Mouse (Mus musculus): ENCODE results near the gene Sv2a. TPM values are rescaled to one million over a fixed set of nuclear protein-coding genes. Genes with fewer than 3 reads are reported as not detected.
"Not testable (repeated sequence)": the region's sequence is repeated elsewhere in the genome, so short reads cannot be mapped to it uniquely, and the experiment has no call there.

Gene Sv2a
- polyA plus RNA-seq, 1 experiment from 2014 or later = 4.1 TPM

DNA sequence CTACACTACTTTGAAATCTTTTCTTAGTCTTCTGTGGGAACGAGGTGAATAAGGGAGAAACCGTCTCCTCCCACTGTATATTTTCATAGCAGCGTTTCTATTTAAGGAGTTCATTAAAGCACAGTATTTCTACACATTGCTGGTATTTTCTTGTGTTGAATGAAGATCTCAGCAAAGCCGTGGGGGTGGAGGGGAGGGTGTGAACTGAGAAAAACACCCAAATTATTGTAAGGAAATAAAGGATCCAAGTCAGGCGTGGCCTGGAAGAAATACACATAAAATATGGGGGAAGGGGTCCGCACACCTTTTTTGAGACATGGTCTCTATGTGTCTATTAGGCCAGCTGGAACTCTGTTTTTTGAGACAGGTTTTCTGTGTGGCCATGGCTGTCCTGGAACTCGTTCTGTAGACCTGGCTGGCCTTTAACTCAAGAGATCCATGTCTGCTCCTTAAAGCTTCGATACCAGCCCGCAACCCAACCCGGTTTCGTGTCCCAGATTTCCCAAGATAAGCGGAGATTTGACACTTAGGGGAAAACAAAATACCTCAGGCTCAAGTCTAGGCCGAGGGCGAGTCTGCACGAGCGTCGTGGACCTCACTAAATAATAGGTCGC lies 9.3 kb upstream of the Sv2a start:
- Histone ChIP-seq H3K4me3 (replicated peaks; ENCODE audit: low read length) (peak overlapping the region; percentile 89), H3K27ac (ENCODE audit: low read length) (peak overlapping the region; percentile 99), H3K27me3 (ENCODE audit: control insufficient read depth, insufficient read depth, low read length) (no peaks in the 10 kb centered on the region), H3K36me3 (ENCODE audit: control insufficient read depth, insufficient read depth, low read length) (peaks cover 17% of the 10 kb centered on the region; the same call in 1 of the 2 replicates), H3K9ac (ENCODE audit: low read length) (peak overlapping the region; percentile 79), H3K4me1 (ENCODE audit: control insufficient read depth, insufficient read depth, low read length) (peaks cover 15% of the 10 kb centered on the region), H3K9me3 (replicated peaks; ENCODE audit: control insufficient read depth, low read length) (no peaks in the 10 kb centered on the region), H3K4me2 (ENCODE audit: low read depth, low read length) (peak overlapping the region; percentile 71)
- peak; percentile 8; the same call in 1 of the 2 replicates for ATAC-seq (ENCODE audit: insufficient read depth, low FRiP score)
- WGBS = 15% methylated on average over 18 of the region's 18 CpGs

DNA sequence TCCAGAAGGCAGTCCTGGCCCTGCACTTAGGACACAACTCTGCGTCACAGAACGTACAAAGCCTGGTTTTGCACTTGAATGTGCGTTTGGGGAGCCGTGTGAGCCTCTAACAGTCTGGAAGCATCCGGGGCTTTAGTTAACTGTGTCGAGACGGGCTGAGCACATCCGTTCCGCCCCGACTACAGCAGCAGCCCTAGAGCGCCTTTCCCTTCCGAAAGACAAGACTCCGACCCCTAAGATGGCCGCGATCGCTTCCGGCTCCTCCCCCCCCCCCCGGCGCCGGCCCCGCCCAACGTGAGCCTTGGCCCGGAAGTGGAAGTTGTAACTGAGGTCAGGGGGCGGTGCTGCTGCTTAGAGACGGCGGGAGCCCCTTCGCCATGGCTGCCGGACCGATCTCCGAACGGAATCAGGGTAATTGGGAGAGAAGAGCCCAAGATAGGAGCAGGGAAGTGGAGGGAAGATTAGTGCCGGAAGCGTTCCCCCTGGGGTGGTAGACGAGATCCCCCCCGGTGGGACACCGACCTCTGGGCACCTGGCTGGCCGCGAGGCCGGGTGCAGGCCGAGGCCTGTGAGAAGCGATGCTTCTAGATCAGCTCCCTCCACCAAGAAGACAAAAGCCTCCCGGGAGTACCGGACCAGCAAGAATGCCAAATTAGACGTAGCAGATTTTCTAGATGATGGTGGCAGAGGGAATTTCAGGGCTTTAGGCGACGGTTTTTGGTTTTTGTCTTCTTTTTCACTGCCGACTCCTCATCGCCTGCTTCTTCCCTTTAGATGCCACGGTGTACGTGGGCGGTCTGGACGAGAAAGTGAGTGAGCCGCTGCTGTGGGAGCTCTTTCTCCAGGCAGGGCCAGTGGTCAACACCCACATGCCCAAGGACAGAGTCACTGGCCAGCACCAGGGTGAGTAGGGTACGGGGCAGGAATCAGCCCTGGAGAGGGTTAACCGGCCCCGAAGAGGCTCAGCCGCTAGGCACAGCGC lies 8.5 kb upstream of the Sv2a start, which contains the start of gene Sf3b4:
TSS of gene Sf3b4 (plus strand) at position 136 of the 982 bp plus-strand sequence.
- ATAC-seq (ENCODE audit: insufficient read depth, low FRiP score) = peak; percentile 95
- H3K4me2 ChIP-seq (ENCODE audit: low read depth, low read length) = peak within 1 kb of the TSS; percentile 82
- no peaks in the 10 kb centered on the region for H3K9me3 ChIP-seq (replicated peaks; ENCODE audit: control insufficient read depth, low read length)
- no peaks in the 10 kb centered on the region for H3K27me3 ChIP-seq (ENCODE audit: control insufficient read depth, insufficient read depth, low read length)
- peaks cover 15% of the 10 kb centered on the region for H3K4me1 ChIP-seq (ENCODE audit: control insufficient read depth, insufficient read depth, low read length)
- peak within 1 kb of the TSS; percentile 99 for H3K27ac ChIP-seq (ENCODE audit: low read length)
- H3K36me3 ChIP-seq (ENCODE audit: control insufficient read depth, insufficient read depth, low read length) = peaks cover 17% of the 10 kb centered on the region; the same call in 1 of the 2 replicates
- 0% methylated on average over 56 of the region's 58 CpGs for WGBS
- H3K4me3 ChIP-seq (replicated peaks; ENCODE audit: low read length) = peak within 1 kb of the TSS; percentile 89
- H3K9ac ChIP-seq (ENCODE audit: low read length) = peak within 1 kb of the TSS; percentile 79

DNA sequence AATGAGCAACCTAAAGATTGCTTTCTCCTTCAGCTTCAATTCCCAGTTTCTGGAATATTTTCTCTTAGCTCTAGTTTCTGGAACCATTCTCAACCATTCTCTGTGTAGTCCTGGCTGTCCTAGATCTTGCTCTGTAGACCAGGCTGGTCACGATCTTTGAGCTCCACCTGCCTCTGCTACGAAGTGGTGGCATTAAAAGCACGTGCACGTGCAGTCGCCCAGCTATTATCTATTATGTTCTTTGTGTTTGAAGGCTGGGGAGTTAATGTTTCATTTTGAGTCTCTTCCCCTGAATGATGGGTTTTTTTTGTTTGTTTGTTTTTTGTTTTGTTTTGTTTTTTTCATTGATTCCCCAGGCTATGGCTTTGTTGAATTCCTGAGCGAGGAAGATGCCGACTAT lies 7.8 kb upstream of the Sv2a start:
- no peak overlapping the region for H3K27ac ChIP-seq (ENCODE audit: low read length)
- no peak for ATAC-seq (ENCODE audit: insufficient read depth, low FRiP score)
- peaks cover 15% of the 10 kb centered on the region for H3K4me1 ChIP-seq (ENCODE audit: control insufficient read depth, insufficient read depth, low read length)
- no peaks in the 10 kb centered on the region for H3K27me3 ChIP-seq (ENCODE audit: control insufficient read depth, insufficient read depth, low read length)
- peaks cover 22% of the 10 kb centered on the region for H3K36me3 ChIP-seq (ENCODE audit: control insufficient read depth, insufficient read depth, low read length)
- H3K9ac ChIP-seq (ENCODE audit: low read length) = peak overlapping the region; percentile 79
- H3K9me3 ChIP-seq (replicated peaks; ENCODE audit: control insufficient read depth, low read length) = no peaks in the 10 kb centered on the region
- peak overlapping the region; percentile 82 for H3K4me2 ChIP-seq (ENCODE audit: low read depth, low read length)
- 33% methylated on average over 7 of the region's 7 CpGs for WGBS
- peak overlapping the region; percentile 89 for H3K4me3 ChIP-seq (replicated peaks; ENCODE audit: low read length)

DNA sequence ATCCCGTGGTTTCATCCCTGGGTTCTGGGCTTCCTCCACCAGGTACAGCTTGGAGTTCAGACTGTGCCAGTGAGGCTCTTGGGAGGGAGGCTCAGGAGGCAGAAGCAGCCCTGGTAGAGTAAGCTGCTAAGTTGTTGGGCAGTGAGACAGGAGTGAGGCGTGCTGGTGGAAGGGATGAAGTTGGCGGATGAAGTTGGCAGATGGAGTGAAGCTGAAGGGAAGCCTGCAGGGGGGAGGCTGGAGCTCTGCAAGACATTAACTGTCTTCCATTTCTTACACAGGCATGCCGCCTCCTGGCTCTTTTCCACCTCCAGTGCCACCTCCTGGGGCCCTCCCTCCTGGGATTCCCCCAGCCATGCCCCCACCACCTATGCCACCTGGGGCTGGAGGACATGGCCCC lies 6.9 kb upstream of the Sv2a start:
- H3K4me3 ChIP-seq (replicated peaks; ENCODE audit: low read length); H3K9ac ChIP-seq (ENCODE audit: low read length); H3K27ac ChIP-seq (ENCODE audit: low read length); H3K27me3 ChIP-seq (ENCODE audit: control insufficient read depth, insufficient read depth, low read length); H3K4me2 ChIP-seq (ENCODE audit: low read depth, low read length); ATAC-seq (ENCODE audit: insufficient read depth, low FRiP score); H3K9me3 ChIP-seq (replicated peaks; ENCODE audit: control insufficient read depth, low read length): not testable (repeated sequence)
- Histone ChIP-seq H3K4me1 (ENCODE audit: control insufficient read depth, insufficient read depth, low read length) (peaks cover 15% of the 10 kb centered on the region), H3K36me3 (ENCODE audit: control insufficient read depth, insufficient read depth, low read length) (peaks cover 24% of the 10 kb centered on the region)
- 82% methylated on average over 4 of the region's 4 CpGs for WGBS

DNA sequence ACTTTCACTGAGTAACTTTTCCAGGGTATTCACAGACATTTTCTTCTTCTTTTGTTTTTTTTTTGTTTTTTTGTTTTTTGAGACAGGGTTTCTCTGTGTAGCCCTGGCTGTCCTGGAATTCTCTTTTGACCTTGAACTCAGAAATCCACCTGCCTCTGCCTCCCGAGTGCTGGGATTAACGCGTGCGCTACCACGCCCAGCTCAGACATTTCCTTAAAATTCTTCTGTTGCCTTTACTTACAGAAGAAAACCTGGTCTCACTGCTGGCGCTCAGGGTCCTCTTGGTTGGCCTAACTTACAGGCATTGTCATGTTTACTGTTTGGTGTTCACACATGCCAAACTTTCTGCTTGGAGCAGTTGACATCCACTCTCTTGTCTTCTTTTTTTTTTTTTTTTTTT lies 5.7 kb upstream of the Sv2a start:
- 92% methylated on average over 6 of the region's 6 CpGs for WGBS
- Histone ChIP-seq H3K4me3 (replicated peaks; ENCODE audit: low read length) (no peak overlapping the region), H3K4me1 (ENCODE audit: control insufficient read depth, insufficient read depth, low read length) (peaks cover 15% of the 10 kb centered on the region), H3K9me3 (replicated peaks; ENCODE audit: control insufficient read depth, low read length) (no peaks in the 10 kb centered on the region), H3K4me2 (ENCODE audit: low read depth, low read length) (no peak overlapping the region), H3K9ac (ENCODE audit: low read length) (no peak overlapping the region), H3K27me3 (ENCODE audit: control insufficient read depth, insufficient read depth, low read length) (no peaks in the 10 kb centered on the region), H3K27ac (ENCODE audit: low read length) (no peak overlapping the region), H3K36me3 (ENCODE audit: control insufficient read depth, insufficient read depth, low read length) (peaks cover 24% of the 10 kb centered on the region)
- ATAC-seq (ENCODE audit: insufficient read depth, low FRiP score) = no peak

DNA sequence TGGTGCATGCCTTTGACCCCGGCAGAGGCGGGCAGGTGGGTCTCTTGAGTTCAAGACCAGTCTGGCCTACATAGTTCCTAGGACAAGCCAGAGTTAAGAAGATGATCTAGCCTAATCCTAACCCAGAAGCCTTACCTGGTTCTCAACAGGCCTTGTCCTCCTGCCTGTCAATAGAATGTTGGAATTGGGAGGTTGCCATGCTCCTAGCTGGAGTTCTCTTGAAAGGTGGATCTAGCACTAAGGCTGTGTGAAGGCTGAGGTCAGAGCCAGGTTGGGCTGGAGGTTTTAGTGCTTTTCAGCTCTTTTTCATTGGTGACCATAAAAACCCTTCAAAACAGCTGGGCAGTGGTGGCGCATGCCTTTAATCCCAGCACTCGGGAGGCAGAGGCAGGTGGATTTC lies 2.5 kb upstream of the Sv2a start:
- Histone ChIP-seq H3K4me3 (replicated peaks; ENCODE audit: low read length) (no peak overlapping the region), H3K27me3 (ENCODE audit: control insufficient read depth, insufficient read depth, low read length) (no peaks in the 10 kb centered on the region), H3K4me1 (ENCODE audit: control insufficient read depth, insufficient read depth, low read length) (peaks cover 24% of the 10 kb centered on the region), H3K9me3 (replicated peaks; ENCODE audit: control insufficient read depth, low read length) (no peaks in the 10 kb centered on the region), H3K9ac (ENCODE audit: low read length) (no peak overlapping the region), H3K4me2 (ENCODE audit: low read depth, low read length) (no peak overlapping the region), H3K36me3 (ENCODE audit: control insufficient read depth, insufficient read depth, low read length) (peaks cover 24% of the 10 kb centered on the region), H3K27ac (ENCODE audit: low read length) (no peak overlapping the region)
- no peak for ATAC-seq (ENCODE audit: insufficient read depth, low FRiP score)
- 88% methylated on average over 4 of the region's 4 CpGs for WGBS

DNA sequence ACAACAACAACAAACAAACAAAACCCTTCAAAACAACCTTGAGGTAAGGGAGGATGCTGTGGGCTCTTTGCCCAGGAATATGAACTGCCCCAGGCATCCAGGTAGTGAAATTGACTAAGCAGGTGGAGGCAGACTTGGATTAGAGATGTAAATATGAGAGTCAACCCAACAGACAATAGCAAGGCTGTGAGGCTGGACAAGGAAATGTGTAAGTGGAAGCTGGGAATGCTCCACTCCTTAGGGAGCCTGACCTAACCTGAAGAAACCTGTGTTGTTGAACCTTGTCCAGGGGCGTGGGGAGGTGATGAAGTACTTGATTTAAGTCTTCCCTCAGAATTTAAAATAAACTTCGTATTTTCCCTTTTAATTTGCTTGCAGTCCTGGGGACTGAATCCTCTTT lies 2.0 kb upstream of the Sv2a start:
- no peak for ATAC-seq (ENCODE audit: insufficient read depth, low FRiP score)
- H3K9ac ChIP-seq (ENCODE audit: low read length) = no peak overlapping the region
- H3K27ac ChIP-seq (ENCODE audit: low read length) = no peak overlapping the region
- H3K4me1 ChIP-seq (ENCODE audit: control insufficient read depth, insufficient read depth, low read length) = peaks cover 24% of the 10 kb centered on the region
- H3K9me3 ChIP-seq (replicated peaks; ENCODE audit: control insufficient read depth, low read length) = no peaks in the 10 kb centered on the region
- no peak overlapping the region for H3K4me2 ChIP-seq (ENCODE audit: low read depth, low read length)
- 84% methylated on average over 2 of the region's 2 CpGs for WGBS
- H3K36me3 ChIP-seq (ENCODE audit: control insufficient read depth, insufficient read depth, low read length) = peaks cover 24% of the 10 kb centered on the region
- no peaks in the 10 kb centered on the region for H3K27me3 ChIP-seq (ENCODE audit: control insufficient read depth, insufficient read depth, low read length)
- H3K4me3 ChIP-seq (replicated peaks; ENCODE audit: low read length) = no peak overlapping the region

DNA sequence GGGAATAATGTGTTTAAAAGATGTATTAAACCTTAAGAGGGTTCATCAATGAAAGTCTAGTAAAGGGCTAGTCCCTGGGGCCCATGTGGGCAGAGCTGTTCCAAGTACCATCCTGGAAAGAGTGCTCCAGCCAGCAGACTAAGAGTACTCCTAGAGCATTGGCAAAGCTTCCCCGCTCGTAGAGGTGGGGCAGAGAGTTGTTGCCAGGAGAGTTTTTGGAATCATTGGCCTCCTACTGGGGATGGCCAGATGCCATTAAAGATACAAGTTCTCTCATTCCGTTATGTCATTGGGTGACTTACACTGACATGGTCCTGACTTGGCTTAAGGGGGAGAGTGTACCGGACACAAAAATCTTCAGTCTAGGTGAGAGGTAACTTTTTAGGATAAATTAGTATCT lies 1.4 kb upstream of the Sv2a start:
- Histone ChIP-seq H3K9ac (ENCODE audit: low read length) (no peak overlapping the region), H3K4me3 (replicated peaks; ENCODE audit: low read length) (no peak overlapping the region), H3K4me1 (ENCODE audit: control insufficient read depth, insufficient read depth, low read length) (peaks cover 21% of the 10 kb centered on the region), H3K4me2 (ENCODE audit: low read depth, low read length) (no peak overlapping the region), H3K36me3 (ENCODE audit: control insufficient read depth, insufficient read depth, low read length) (peaks cover 22% of the 10 kb centered on the region), H3K27ac (ENCODE audit: low read length) (no peak overlapping the region), H3K9me3 (replicated peaks; ENCODE audit: control insufficient read depth, low read length) (no peaks in the 10 kb centered on the region), H3K27me3 (ENCODE audit: control insufficient read depth, insufficient read depth, low read length) (no peaks in the 10 kb centered on the region)
- no peak for ATAC-seq (ENCODE audit: insufficient read depth, low FRiP score)
- 61% methylated on average over 4 of the region's 4 CpGs for WGBS
